Mouse (Mus musculus) lung, postnatal 25 days (tissue): Measurements from ENCODE around the gene Ylpm1.

Experiments
- DNase-seq: peaks from one replicate; pipeline ENCODE4 v3.0.0; 2022; ENCODE audit warnings: low spot score

Gene Ylpm1

DNA sequence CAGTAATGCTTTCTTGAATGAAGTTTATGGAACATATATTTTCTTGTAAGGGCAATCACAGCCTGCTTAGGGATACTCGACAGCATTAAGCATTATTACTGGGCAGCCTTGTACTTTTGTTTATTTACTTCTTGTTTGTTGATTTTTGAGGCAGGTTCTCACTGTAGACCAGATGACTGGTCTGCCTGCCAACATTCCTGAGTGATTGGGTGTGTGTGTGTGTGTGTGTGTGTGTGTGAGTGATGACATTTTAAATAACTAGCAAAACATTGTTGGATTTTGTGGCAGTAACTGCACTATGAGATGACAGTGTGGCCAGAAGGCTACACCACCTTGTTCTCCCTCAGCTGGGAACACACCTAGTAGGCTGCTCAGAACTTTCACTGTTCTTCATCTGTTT is 13.7 kb downstream of the Ylpm1 start:
- no peak for DNase-seq

DNA sequence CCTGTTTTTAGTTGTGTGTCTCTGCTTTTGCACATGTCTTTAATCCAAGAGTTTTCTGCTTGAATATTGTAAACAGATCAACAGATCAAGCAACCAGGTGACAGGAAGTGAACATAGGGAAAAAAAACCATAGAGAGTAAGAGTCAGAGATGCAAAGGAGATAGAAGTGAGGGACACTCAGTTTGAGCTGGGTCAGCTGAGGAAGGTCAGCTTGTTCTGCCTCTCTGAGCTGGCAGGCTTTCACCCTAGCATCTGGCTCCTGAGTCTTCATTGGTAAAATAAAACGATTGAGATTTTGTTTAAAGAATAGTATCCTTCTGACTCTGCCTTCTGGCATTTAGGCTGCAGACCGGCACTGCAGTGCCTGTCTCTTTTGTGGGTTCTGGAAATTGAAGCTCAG is 14.4 kb downstream of the Ylpm1 start:
- DNase-seq: no peak

DNA sequence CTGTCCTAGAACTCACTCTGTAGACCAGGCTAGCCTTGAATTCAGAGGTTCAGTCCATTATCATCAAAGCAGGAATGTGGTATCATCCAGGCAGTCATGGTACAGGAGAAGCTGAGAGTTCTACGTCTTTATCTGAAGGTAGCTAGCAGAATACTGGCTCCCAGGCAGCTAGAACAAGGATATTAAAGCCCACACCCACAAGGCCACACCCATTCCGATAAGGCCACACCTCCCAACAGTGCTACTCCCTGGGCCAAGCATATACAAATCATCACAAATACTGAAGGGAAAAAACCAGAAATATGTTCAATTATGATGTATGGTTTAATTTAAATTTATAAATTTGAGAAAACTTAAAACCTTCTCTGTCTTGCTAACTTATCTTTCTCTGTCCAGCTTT is 16.1 kb downstream of the Ylpm1 start:
- DNase-seq: no peak

DNA sequence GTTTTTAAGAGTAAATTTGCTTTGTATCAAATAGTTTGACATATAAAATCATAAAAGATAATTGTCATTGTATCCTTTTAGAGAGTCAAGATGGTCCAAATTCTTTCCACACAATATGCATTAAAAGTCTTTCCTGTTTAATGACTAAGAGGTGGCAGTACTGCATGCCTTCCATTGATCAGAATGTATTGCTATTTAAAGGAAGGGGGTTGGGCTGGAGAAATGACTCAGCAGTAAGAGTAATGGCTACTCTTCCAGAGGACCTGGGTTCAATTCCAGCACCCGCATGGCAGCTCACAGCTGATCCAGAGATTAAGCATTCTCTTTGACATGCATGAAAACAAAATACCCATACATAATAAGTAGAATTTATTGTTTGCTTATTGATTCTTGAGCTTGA is 25.9 kb downstream of the Ylpm1 start:
- no peak for DNase-seq

DNA sequence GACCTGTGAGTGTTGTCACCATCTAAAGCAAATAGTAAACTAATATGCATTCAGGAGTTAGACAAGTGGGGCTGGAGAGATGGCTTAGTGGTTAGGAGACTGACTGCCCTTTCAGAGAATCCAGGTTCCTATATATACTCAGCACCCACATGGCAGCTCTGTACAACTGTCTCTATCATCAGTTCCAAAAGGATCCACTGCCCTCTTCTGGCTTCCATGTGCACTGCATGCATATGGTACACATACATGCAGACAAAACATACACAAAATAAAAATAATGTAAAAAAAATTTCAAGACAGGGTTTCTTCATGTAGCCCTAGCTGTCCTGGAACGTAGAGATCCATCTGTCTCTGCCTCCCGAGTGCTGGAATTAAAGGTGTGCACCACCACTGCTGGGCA is 36.6 kb downstream of the Ylpm1 start:
- no peak for DNase-seq

DNA sequence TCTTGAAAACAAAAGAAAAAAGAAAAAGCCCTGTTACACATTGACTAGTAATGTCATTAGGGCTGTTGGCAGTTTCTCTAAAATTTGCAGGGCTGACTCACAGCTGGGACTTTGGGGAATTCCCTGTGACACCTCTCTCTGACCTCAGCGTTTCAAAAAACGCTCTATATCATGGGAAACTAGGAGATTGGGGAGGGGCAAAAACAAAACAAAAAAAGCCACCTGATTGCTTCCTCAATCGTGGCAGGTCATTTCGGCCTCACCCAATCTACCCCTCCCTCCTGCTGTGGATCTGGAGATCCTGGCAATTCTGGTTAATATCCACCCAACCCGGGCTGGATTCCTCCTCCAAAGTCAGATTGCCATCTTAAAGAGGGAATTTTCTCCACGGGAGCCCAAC is 55.1 kb downstream of the Ylpm1 start:
- DNase-seq: no peak

DNA sequence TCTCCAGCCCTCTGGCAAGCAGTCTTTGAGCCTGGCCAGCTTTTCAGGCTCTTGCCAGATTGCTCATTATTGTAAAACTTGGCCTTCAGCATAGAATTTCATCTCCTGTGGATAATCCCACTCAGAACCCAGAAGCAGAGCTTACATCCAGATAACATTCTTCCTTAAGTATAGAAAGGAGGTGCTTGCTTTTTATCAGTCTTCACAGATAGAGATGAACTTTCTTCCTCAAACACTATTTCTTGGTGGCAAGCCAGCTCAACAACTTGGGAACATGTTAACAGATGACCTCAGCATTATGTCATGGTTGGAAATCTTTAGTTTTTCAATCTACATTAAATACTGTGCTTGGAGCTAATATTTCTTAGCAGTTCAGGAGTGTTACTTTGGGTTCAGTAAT is 74.9 kb downstream of the Ylpm1 start:
- DNase-seq: no peak

DNA sequence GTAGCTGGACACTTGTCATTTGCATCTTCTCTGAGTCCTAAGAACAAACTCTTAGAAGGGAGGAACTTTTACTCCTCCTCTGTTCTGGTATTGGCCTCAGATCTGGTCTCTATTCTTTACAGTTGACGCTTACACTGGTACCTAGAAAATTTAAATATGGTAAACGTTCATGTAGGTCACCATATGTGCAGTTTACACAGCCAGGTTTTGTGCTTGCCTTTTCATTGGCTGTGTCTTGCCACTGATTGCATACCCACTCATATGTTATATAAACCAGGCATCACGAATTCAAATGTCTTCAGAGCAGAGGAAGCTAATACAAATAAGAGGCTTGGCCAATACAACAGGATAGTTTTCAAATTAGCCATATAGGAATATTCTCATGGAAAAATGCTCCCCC is 81.0 kb downstream of the Ylpm1 start:
- DNase-seq: no peak

DNA sequence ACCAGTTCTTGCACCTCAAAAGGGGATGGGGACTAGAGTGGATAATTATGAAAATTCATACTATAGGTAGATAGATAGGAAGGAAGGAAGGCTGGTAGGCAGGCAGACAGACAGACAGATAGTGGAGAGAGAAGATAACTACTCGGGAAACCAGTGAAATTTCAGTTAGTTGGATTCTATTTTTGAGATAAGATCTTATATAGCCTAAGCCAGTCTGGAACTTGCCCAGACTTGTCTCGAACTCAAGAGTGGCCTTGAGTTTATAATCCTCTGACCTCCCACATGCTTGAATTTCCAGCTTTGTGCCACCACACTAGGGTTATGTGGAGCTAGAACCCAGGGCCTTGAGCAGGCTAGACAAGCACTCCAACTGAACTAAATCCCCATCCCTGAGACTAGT is 88.1 kb downstream of the Ylpm1 start:
- no peak for DNase-seq

DNA sequence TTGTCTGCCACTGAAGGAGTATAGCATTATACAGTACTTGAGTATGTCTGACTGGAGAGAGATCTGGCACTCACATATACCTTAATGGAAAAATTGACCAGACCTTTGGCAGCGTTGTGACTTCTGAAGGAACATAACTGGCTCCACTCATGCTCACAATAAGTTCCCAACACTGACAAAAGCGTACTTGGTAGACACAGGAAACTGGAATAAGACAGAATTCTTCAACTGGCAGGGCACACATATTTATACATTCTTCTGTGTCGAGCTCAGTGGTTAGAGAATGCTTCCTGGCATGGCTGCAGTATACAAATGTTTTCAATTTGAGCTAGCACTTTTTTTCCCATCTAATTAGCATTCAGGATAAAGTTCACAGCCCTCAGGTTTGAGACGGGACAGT is 88.8 kb downstream of the Ylpm1 start:
- no peak for DNase-seq

DNA sequence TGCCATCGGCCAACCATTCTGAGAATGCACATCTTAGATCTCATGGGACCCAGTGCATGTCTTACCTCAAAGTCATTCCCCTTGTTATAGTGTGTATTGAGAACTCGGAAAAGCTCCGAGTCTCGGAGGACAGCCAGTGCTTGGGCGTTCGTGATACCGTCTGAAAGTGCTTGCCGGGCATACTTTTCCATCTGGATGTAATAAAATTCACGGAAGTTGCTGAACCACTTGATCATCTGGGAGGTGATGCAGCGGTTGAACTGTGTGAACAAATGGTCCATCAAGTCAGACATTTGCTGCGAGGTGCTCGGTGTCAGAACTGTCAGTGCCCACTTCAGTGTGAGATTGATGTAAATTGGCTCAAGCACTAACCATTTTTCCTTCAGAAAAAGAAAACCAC is 91.7 kb downstream of the Ylpm1 start:
- no peak for DNase-seq

DNA sequence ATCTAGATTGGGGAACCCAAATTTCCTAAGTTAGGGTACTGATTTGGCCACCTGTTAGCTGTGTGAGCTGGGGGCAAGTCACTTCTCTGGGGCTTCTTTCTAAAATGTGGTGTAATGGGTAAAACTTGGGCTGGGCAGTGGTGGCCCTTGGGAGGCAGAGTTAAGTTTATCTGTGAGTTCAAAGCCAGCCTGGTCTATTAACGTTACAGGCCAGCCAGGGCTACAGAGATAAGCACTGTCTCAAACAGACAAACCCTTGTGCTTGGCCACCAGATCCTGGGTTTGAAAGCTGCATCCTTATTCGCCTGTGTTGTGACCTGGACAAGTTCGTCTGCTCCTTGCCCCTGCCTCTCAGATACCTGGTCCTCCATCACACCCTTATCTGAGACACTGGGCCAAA is 95.1 kb downstream of the Ylpm1 start:
- DNase-seq: no peak

DNA sequence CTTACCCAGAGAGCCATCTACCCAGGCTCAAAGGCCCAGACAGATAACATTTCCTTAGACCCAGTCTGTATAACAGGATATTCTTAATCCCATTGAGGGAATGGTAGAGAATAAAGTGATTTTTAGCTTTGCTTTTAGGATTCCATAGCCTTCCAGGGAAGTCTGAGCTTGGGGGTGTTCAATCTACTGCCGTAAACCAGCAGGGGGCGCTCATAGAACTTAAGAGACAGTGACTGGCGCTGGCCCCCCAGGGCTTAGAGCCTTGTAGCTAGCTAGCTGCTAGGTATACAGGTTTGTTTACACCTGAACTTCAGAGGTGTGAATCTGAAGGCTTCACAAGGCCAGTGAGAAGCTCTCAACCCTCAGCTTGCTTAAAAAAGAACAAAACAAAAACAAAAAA is 96.1 kb downstream of the Ylpm1 start:
- peak; percentile 72 for DNase-seq

DNA sequence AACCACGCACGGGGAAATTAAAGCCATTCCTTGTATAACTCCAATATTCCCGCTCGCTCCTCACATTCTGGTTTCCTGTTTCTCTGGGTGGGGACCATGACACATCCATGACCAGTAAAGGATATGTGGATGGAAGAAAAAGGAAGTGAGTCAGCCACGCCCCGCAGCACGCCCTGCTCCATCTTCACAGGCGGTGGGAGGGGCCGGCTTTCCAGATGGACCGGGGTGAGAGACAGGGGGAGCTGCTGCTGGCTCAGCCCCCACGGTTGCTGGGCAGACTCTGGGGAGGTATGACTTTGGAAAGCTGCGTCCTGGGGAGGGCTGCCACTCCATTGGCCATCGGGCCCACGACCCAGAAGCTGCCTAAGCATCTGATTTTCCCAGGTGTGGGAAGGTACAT is 97.9 kb downstream of the Ylpm1 start:
- DNase-seq: peak; percentile 51

DNA sequence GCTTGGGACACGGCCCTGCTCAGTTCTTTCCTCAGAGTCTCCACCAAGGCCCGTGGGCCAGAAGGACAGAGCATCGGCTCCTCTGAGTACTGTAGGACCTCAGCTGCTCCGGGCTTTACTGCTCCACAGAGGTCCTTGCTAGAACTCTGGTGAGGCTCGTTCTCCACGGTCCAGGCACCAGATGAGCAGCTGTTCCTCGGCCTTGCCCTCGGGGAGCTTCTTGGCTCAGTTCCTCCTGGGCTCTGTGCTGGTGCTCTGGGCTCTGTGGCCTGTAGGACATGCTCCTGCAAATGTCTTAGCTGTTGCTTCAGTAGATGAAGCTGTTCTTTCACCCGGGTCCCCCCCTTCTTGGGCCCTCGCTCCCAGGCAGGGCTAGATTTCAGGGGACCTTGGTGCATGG is 98.6 kb downstream of the Ylpm1 start:
- DNase-seq: no peak

DNA sequence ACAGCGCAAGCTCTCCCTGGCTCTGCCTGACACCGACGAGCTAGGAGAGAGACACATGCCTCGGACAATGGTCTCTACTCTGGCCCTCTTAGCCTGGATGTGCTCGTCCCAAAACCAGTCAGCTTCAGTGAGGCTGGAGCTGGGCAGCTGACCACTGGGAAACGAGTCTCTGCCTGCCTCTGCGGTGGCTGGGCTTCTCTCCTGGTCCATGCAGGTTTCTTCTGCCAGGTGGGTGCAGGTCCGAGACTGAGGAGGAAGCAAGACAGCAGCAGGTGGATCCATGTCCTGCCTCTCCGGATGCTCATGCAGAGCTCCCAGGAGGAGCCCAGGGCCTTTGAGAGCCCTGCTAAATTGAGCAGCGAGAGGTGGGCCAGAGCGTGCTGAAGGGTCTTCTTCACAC is 99.0 kb downstream of the Ylpm1 start:
- DNase-seq: no peak

DNA sequence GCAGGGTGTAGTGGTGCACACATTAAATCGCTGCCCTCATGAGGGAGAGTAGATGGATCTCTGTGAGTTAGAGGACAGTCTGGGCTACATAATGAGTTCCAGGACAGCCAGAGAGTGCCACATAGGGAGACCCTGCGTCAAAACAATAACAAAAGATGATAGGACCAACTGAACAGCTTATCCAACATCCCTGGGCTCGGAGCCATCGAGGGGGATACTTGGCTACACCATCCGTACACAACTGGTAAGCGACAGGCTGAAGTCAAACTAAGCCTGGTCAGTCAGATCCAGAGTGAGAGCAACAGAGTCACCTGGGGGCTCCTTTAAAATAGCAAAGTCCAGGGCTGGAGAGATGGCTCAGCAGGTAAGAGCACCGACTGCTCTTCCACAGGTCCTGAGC is 99.7 kb downstream of the Ylpm1 start:
- DNase-seq: no peak

DNA sequence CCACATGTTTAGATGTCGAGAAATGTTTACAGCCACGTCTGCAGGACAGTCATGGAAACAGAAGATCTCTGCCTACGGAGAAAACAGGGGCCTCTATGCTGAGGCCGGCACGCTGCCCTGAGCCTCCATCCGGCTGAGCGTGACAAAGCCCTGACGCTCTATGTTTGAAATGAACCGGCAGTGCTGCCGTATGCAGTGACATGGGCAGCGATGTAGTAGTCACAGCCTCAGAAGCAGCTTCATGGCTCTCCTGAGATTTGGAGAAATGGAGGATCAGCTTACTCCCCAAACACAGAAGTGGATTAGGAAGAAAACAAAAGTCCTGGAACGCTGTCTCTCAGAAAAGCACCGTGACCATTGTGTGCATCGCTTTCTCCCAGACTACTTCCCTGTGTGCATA is 104.9 kb downstream of the Ylpm1 start:
- DNase-seq: no peak

DNA sequence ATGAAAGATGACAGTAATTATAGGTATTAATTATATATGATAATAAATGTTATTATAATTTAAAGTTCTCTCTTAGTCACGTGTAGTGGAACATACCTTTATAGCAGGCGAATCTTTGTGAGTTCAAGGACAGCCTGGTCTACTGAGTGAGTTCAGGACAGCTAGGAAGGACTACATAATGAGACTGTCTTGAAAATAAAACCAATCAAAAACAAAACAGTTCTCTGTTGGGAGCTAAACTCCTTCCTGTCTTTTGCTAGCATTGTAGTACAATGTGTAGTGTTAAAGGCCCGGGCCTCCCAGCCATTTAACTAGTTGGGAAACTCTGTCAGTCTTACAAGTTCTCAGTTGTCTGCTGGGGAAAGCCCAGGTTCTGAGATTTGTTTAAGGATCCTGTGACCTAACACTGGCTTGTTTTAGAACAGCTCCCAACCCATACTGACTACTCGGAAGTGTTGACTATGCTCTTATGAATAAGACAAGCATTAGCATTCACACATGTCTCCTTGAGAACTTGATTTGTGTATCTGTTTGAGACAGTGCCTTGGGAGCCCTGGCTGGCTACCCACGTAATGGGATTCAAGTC is 105.5 kb downstream of the Ylpm1 start:
- DNase-seq: no peak

DNA sequence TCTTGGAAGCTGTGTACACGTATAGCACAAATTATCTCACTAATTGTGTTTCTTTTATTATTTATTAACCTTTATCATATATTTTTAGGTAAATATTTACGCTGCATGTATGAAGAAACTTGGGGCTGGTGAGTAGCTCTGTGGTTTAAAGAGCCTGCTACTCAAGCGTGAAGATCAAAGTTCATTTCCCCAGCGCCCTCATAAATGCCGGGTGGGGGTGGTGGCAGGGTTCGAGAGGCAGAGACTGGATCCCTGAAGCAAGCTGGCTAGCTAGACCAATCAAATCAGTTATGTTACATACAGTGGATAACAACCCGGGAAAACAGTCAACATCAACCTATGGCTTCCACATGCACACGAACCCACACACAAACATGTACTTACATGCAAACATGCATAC is 107.0 kb downstream of the Ylpm1 start:
- DNase-seq: no peak

DNA sequence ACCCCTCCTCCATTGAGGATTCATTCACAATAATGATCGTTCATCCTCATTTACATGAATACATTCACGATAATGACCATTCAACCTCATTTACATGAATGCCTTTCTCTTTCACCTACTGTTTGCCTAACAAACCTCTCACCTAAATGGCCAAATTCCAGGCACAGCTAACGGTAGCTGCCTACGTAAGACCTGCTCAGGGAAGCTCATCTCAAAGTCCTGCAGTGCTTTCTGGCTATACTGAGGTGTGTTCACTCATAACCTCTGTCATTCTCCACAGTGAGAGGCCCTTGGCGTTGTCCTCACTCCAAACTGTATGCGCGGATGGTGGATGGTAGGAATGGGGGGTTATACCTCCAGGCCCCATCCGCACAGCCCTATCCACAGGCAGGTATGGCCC is 108.7 kb downstream of the Ylpm1 start:
- no peak for DNase-seq

DNA sequence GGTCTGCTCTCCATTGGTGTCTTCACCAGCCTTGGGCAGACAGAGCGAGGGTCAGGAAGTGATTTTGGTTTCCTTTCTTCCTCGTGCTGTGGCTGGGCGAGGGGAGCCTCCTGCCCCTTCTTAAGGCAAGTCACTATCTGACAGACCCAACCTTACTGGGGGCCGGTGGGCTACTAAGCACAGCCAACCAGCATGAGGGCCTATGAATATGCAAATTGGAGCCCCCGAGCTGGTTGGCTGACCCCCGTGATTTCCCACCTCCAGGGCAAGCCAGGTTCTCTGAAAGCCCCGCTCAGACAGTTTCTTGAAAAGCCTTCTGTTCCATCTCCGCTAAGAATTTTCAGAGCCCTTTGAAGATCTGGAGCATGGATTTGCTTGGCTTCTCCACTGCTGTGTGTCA is 110.2 kb downstream of the Ylpm1 start:
- DNase-seq: no peak

DNA sequence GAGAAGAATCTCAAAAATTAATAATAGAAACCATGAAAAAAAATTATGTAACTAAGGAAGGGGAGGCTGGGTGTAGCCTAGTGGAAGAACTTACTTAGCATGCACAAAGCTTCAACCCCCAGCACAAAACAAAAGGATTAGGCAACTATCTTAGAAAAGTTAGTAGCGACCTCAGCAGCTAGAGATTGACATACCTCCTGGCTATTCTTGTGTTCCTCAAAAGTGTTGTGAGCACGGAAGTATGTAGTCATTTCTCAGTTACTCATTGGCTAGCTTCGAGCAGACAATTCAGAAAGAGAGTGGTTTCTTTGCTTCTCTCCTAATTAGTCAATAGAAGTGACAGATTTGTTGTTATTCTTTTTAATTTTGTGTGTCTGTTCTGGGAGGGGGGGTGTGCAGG is 112.5 kb downstream of the Ylpm1 start:
- DNase-seq: no peak

DNA sequence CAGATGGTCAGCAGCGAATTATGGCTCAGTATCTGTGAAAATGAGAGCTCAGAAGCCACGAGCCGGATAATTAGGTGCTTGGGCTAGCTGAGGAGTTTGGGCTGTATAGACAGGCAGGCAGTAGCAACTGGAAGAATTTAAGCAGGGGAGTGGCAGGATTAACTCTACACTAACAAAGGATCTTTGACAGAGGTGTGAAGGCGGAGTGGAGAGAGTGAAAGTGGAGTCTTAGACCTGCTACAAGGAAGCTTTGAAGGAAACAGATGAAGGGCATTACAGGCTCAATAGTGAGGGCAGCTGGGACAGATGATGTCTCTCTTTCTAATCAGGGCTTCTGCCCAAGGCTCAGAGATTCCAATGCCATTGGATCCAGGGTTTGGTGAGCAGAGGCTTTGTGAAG is 113.3 kb downstream of the Ylpm1 start:
- no peak for DNase-seq
